Mouse (Mus musculus) liver, embryonic 16.5 days (tissue): ENCODE results near the gene Pcolce. TPM values are rescaled to one million over a fixed set of nuclear protein-coding genes. Genes with fewer than 3 reads are reported as not detected.
A peak's percentile ranks its signal among the peaks of the same experiment; 100 is the strongest.

ENCODE experiments used
- ATAC-seq: fragments of 200-750 bp; cut with Nextera tagmentation; 2 replicates; pipeline ENCODE4 v1.8.0; 2017; ENCODE audit warnings: low read depth, mild to moderate bottlenecking, moderate number of reproducible peaks, moderate library complexity
- H3K27ac ChIP-seq: fragments of 300-500 bp; sonication (generic); 2 replicates; pipeline ENCODE4 v1.5.1; 2014; ENCODE audit warnings: mild to moderate bottlenecking, low read length
- H3K27me3 ChIP-seq: fragments of 300-500 bp; sonication (generic); 2 replicates; pipeline ENCODE4 v1.6.1; 2014; ENCODE audit warnings: low read depth, low read length, mixed read lengths; ENCODE audit not compliant: control insufficient read depth, insufficient read depth
- H3K36me3 ChIP-seq: fragments of 300-500 bp; sonication (generic); 2 replicates; pipeline ENCODE4 v1.6.1; 2014; ENCODE audit warnings: mild to moderate bottlenecking; ENCODE audit not compliant: control insufficient read depth, insufficient read depth
- H3K4me1 ChIP-seq: fragments of 300-500 bp; sonication (generic); 2 replicates; pipeline ENCODE4 v1.6.1; 2014; ENCODE audit warnings: low read depth, low read length, mixed read lengths; ENCODE audit not compliant: control insufficient read depth
- H3K4me2 ChIP-seq: fragments of 300-500 bp; sonication (generic); 2 replicates; pipeline ENCODE4 v1.6.1; 2014; ENCODE audit warnings: low read depth, low read length, mixed read lengths
- H3K4me3 ChIP-seq: fragments of 300-500 bp; sonication (generic); 2 replicates; pipeline ENCODE4 v1.5.1; 2014; ENCODE audit warnings: low read depth, mild to moderate bottlenecking, low read length
- H3K9ac ChIP-seq: fragments of 300-500 bp; sonication (generic); 2 replicates; pipeline ENCODE4 v1.6.1; 2014; ENCODE audit warnings: low read depth, low read length
- H3K9me3 ChIP-seq: fragments of 300-500 bp; sonication (generic); replicated peaks from 2 replicates; pipeline ENCODE4 v1.6.1; 2016; ENCODE audit warnings: low read length; ENCODE audit not compliant: control insufficient read depth
- WGBS: fragments of 180-500 bp; shearing (Covaris S2); extraction: QIAGEN DNeasy Blood & Tissue Kit; methylation state at CpG from one replicate; pipeline ENCODE4 v1.1.7; 2014; ENCODE audit not compliant: insufficient replicate concordance; 5-methylcytosine and 5-hydroxymethylcytosine counted together
- polyA plus RNA-seq: library from polyadenylated mRNA; unstranded; fragments of >200 nt; fragmentation: Nextera tagmentation; extraction: Ambion mirVana; gene quantifications from 2 replicates; pipeline ENCODE4 v1.2.1, GENCODE M21; 2015

The Pcolce gene
- polyA plus RNA-seq, result 15.0 and 21.5 TPM in 2 replicates

GRCm38 (mm10) chr5:137613550-137613949 is at the start of gene Pcolce:
Pcolce (minus strand) TSS chr5:137613784.
- WGBS, result 47% methylated on average over 11 of the region's 11 CpGs
- ATAC-seq, result no peak
- Histone ChIP-seq H3K4me1 (peaks cover 15% of the 10 kb centered on the region), H3K36me3 (no peaks in the 10 kb centered on the region), H3K9me3 (no peaks in the 10 kb centered on the region), H3K9ac (no peak within 1 kb of the TSS), H3K4me3 (no peak within 1 kb of the TSS), H3K27ac (no peak within 1 kb of the TSS), H3K4me2 (no peak within 1 kb of the TSS), H3K27me3 (no peaks in the 10 kb centered on the region)

DNA sequence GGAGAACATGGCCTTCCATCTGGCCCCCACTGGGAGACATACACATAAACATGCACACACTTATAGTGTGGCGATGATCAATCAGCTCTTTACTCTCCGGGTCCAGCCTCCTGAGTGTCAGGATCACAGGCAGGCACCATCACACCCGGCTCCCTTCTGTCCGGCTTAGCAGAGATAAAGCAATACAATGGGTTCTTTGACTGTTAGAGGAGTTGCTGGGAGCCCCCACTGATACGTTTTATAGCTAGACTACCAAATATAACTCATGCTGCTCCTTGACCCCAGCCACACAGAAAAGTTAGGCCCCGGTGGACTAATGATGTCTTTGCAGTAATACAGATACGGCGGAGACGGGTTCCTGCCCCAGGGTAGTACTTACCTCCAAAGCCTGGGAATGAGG is 49.5 kb upstream of the Pcolce start:
- ATAC-seq, result no peak
- peaks cover 81% of the 10 kb centered on the region for H3K36me3 ChIP-seq
- no peaks in the 10 kb centered on the region for H3K4me1 ChIP-seq
- no peak overlapping the region for H3K4me2 ChIP-seq
- no peaks in the 10 kb centered on the region for H3K9me3 ChIP-seq
- H3K9ac ChIP-seq, result no peak overlapping the region
- H3K27me3 ChIP-seq, result no peaks in the 10 kb centered on the region
- 88% methylated on average over 9 of the region's 9 CpGs for WGBS
- no peak overlapping the region for H3K27ac ChIP-seq
- no peak overlapping the region for H3K4me3 ChIP-seq

DNA sequence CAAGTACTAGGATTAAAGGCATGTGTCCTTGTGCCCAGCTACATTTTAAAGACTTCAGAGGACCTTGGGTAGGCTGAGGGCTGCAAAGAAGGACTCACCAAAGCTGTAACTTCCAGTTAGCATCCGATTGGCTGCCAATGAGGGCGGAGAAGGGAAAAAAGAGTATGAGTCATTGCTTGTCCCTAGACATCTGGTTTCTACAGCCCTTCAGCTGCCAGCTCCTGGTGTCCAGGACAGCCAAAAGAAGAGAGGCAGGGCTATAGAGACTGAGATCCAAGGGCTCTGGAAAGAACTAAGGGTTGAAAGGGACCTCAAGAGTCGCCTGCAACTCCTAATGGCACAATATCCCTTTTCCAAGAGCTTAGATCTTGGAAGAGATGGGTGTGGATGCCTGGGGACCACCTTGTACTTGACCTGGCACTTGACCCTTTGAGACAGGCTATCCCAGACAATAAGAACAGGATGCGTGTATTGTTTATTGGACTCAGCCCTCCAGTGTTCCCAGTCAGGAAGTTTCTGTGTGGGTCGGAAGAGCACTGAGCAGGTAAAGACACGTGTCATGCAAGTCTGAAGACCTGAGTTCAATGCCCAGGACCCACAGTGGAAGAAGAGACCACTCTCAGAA is 46.6 kb upstream of the Pcolce start:
- no peaks in the 10 kb centered on the region for H3K9me3 ChIP-seq
- H3K4me3 ChIP-seq, result no peak overlapping the region
- H3K27ac ChIP-seq, result no peak overlapping the region
- no peaks in the 10 kb centered on the region; the same call in 1 of the 2 replicates for H3K4me1 ChIP-seq
- H3K9ac ChIP-seq, result no peak overlapping the region
- H3K4me2 ChIP-seq, result no peak overlapping the region
- H3K36me3 ChIP-seq, result peaks cover 75% of the 10 kb centered on the region
- ATAC-seq, result no peak
- no peaks in the 10 kb centered on the region for H3K27me3 ChIP-seq
- 86% methylated on average over 6 of the region's 6 CpGs for WGBS

GRCm38 (mm10) chr5:137656977-137657376 is 43.4 kb upstream of the Pcolce start:
- 43% methylated on average over 6 of the region's 6 CpGs for WGBS
- no peaks in the 10 kb centered on the region; the same call in 1 of the 2 replicates for H3K4me1 ChIP-seq
- no peaks in the 10 kb centered on the region for H3K9me3 ChIP-seq
- H3K36me3 ChIP-seq, result peaks cover 69% of the 10 kb centered on the region
- no peak overlapping the region for H3K27ac ChIP-seq
- H3K4me3 ChIP-seq, result no peak overlapping the region
- no peak overlapping the region for H3K4me2 ChIP-seq
- H3K9ac ChIP-seq, result no peak overlapping the region
- no peaks in the 10 kb centered on the region for H3K27me3 ChIP-seq
- 0 out of 2 replicates have a peak, but pooled peaks have one; percentile 33 for ATAC-seq

- H3K4me2 ChIP-seq, result no peak overlapping the region
- H3K9ac ChIP-seq, result no peak overlapping the region
- peaks cover 10% of the 10 kb centered on the region for H3K4me1 ChIP-seq
- no peak overlapping the region for H3K27ac ChIP-seq
- no peak for ATAC-seq
- no peaks in the 10 kb centered on the region for H3K27me3 ChIP-seq
- H3K9me3 ChIP-seq, result no peaks in the 10 kb centered on the region
- peaks cover 64% of the 10 kb centered on the region for H3K36me3 ChIP-seq
- H3K4me3 ChIP-seq, result no peak overlapping the region
- 79% methylated on average over 7 of the region's 7 CpGs for WGBS
These were observed 41.2 kb upstream of the Pcolce start for GRCm38 (mm10) chr5:137654746-137655145.

DNA sequence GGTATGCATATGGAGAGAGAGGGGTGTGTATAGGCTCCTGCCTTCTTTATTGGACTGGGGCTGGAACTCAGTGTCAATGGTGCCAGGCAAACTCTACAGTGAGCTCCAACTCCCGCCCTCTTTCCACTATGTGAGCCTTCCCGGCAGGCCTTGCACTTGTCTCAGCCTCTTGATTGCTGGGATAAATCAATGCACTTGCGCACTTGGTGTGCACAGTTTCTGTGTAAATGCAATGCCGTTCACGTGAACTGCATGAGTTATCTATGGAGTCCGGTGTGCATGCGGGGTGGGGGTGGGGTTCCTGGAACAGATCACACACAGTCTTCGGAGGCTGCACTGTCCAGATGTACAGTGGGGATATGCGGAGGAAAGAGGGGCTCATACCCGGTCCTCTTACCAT is 39.8 kb upstream of the Pcolce start:
- no peak for ATAC-seq
- Histone ChIP-seq H3K4me3 (no peak overlapping the region), H3K36me3 (peaks cover 51% of the 10 kb centered on the region), H3K9me3 (no peaks in the 10 kb centered on the region), H3K27ac (no peak overlapping the region), H3K27me3 (no peaks in the 10 kb centered on the region), H3K4me1 (peaks cover 20% of the 10 kb centered on the region), H3K4me2 (no peak overlapping the region), H3K9ac (no peak overlapping the region)
- 85% methylated on average over 10 of the region's 10 CpGs for WGBS

DNA sequence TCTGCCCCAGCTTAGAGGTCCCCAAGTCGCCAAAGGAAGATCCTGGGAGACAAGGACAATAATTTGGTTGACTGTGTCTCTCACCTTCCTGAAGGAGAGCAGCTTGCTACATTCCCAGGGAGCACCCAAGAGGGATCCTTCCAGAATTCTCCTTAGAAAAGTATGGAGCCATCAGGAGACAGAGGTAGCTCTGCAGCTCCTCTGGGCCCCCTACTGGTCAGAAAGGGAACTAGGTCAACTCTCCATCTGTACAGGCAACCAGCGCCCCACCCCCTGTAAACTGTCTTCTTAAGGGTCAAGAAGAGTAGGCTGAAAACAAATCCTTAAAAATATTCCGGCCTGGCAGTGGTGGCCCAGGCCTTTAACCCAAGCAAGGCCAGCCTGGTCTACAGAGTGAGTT is 38.9 kb upstream of the Pcolce start:
- H3K9ac ChIP-seq, result no peak overlapping the region
- H3K27ac ChIP-seq, result no peak overlapping the region
- H3K36me3 ChIP-seq, result peaks cover 44% of the 10 kb centered on the region
- H3K27me3 ChIP-seq, result no peaks in the 10 kb centered on the region
- ATAC-seq, result no peak
- no peak overlapping the region for H3K4me3 ChIP-seq
- 33% methylated on average over 3 of the region's 3 CpGs for WGBS
- H3K4me1 ChIP-seq, result peaks cover 23% of the 10 kb centered on the region
- H3K9me3 ChIP-seq, result no peaks in the 10 kb centered on the region
- no peak overlapping the region for H3K4me2 ChIP-seq

DNA sequence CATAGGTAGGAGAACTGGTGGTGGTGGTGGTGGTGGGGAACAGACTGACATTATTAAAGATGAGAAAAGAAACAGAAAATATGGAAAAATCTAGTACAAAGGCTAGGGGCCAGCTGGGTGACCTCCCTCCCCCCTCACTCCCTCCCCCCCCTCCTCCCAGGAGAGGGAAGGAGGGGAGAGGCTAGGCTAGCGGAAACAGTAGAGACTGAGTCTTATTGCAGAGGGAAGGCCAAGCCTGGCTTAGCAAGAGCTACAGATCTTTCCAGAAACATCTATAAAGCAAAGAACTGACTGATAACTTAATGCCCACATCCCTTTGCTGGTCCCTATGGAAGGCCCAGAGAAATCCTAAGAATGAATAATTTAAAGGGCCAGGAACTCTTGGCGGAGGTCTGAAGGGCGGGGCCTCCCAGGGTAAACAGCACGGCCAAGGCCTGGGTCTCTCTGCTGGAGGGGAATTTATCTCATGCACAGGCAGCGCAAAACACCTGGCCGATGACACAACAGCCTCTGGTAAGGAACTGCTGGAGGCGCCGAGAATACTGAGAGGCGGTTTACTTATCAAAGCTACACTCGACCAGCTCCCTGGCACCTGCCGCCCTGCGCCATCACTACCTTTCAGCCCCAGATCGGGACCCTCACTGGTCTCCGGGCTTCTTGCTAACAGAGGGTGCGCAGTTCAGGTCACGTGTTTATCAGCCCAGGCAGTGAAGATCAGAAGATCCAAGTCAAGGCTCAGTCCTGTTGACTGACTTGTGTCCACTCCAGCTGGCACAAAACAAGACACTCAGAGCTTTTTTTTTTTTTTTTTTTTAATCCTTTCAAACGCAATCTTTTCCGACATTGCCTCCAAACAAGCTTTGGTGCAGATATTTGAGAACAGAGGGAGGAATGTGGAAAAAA is 36.3 kb upstream of the Pcolce start:
- ATAC-seq, result 0 out of 2 replicates have a peak, but pooled peaks have one; percentile 5
- Histone ChIP-seq H3K27me3 (peaks cover 12% of the 10 kb centered on the region), H3K9ac (no peak overlapping the region), H3K4me1 (peaks cover 34% of the 10 kb centered on the region), H3K4me3 (no peak overlapping the region), H3K4me2 (no peak overlapping the region; the same call in 1 of the 2 replicates), H3K9me3 (no peaks in the 10 kb centered on the region), H3K36me3 (peaks cover 33% of the 10 kb centered on the region), H3K27ac (no peak overlapping the region)
- WGBS, result 23% methylated on average over 18 of the region's 18 CpGs

DNA sequence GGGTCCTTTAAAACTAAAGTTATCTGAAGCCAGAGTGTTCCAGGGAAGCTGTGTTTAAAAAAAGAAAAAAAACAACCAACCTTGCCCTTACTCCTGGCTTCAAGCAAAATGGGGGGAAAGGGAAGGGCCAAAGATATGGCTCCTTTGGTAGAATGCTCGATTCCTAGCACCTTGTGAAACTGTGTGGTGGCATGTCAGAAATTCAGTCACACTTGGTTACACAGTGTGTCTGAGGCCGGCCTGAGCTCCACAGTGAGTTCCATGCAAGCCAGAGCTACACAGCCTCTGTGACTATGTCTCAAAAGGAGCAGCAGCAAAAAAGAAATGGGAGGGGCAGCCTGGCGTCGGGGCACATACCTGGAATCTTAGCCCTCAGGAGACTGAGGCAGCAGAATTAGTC is 35.7 kb upstream of the Pcolce start:
- Histone ChIP-seq H3K4me3 (no peak overlapping the region), H3K9me3 (no peaks in the 10 kb centered on the region), H3K4me1 (peaks cover 35% of the 10 kb centered on the region), H3K27me3 (peaks cover 17% of the 10 kb centered on the region), H3K27ac (no peak overlapping the region), H3K36me3 (peaks cover 27% of the 10 kb centered on the region), H3K9ac (no peak overlapping the region), H3K4me2 (no peak overlapping the region)
- WGBS, result 53% methylated on average over 4 of the region's 4 CpGs
- no peak for ATAC-seq
